Mouse (Mus musculus) megakaryocyte, embryonic 14.5 days (primary cell): ENCODE results near the gene Gna15. TPM values are rescaled to one million over a fixed set of nuclear protein-coding genes. Genes with fewer than 3 reads are reported as not detected.

ENCODE experiments used
- H3K27me3 ChIP-seq: replicated peaks from 2 replicates; pipeline ENCODE3; 2012; ENCODE audit warnings: inconsistent platforms
- H3K36me3 ChIP-seq: replicated peaks from 2 replicates; pipeline ENCODE3; 2012; ENCODE audit warnings: low read length, inconsistent platforms, mixed read lengths
- H3K4me1 ChIP-seq: 2 replicates; pipeline ENCODE4 v1.6.1; 2012; ENCODE audit warnings: inconsistent platforms
- H3K4me3 ChIP-seq: replicated peaks from 2 replicates; pipeline ENCODE3; 2012; ENCODE audit warnings: moderate library complexity, mild to moderate bottlenecking, inconsistent platforms
- H3K9me3 ChIP-seq: 2 replicates; pipeline ENCODE4 v1.6.1; 2012; ENCODE audit warnings: inconsistent platforms
- FLI1 ChIP-seq: IDR thresholded peaks from 2 replicates; pipeline ENCODE4 v1.6.1; 2012; ENCODE audit warnings: low read length, inconsistent platforms, mixed read lengths
- GATA1 ChIP-seq: IDR thresholded peaks from 3 replicates; pipeline ENCODE4 v1.6.1; 2012; ENCODE audit warnings: mixed read lengths, low read length, inconsistent platforms, borderline replicate concordance
- polyA plus RNA-seq: library from polyadenylated mRNA; stranded (reverse); fragments of >175 nt; gene quantifications from 2 replicates; pipeline ENCODE4 v1.2.3, GENCODE M21; 2012; ENCODE audit warnings: low replicate concordance; ENCODE audit not compliant: insufficient read depth

Gna15 gene
- polyA plus RNA-seq, 1 experiment = 31.7 TPM

DNA sequence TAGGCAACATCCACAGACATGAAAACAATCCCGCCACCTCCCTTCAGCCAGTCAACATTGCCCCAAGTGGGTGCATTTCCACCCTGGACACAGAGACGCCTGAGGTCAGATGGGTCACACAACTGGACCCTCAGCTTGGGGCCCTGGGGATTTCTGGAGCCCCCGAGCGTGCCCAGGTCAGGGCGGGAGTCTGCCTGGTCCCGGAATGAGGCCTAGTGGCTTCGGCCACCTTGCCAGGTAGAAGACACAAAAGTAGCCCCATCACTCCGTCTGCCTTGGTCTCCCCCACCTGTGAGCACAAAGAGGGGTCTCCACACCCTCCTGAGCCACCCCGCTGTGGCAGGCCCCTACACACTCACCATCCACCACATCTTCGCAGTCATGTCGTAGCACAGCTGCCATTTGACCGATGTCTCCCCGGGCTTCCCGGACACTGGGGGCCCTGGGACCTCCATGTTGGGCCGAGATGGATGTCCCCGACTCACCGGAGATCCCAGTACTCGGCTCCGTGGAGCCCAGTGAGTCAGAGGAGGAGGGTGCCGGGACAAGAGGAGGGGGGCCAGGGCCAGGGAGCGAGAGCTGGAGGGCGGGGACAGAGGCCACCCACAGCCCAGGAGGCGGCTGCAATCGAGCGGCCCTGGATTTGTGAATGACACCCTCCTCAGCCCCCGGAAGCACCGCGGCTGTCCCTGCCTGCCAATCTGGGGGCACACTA is 68.7 kb downstream of the Gna15 start, which contains the start of gene Nfic:
Gene Nfic (minus strand): TSS at position 455 of the 715 bp plus-strand sequence.
- H3K36me3 ChIP-seq = no peaks in the 10 kb centered on the region
- H3K27me3 ChIP-seq = peaks cover 88% of the 10 kb centered on the region
- no peak within 1 kb of the TSS for H3K4me3 ChIP-seq
- H3K9me3 ChIP-seq = 0 out of 2 replicates have a peak, but pooled peaks cover 5% of the 10 kb centered on the region
- peaks cover 38% of the 10 kb centered on the region for H3K4me1 ChIP-seq
- TF ChIP-seq GATA1 (no peak), FLI1 (no peak)

DNA sequence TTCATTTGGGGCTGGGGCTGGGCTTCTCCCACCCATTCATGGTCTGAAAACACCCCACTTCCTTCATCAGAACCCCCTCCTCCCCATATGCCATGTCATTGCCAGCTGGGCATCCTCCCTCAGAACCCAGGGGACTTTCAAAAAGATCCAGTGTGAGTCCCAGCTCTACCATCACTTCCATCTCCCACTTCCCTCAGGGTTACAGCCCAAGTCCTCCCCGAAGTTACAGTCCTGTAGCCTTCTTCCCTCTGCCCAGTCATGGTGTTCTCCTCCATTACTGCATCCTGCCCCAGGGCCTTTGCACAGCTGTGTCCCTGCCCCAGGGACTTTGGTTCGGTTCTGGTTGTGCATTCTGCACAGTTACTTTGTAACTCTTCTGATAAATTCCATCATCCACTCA is 69.9 kb downstream of the Gna15 start:
- Histone ChIP-seq H3K36me3 (no peaks in the 10 kb centered on the region), H3K4me1 (peaks cover 37% of the 10 kb centered on the region), H3K27me3 (peaks cover 82% of the 10 kb centered on the region), H3K9me3 (0 out of 2 replicates have a peak, but pooled peaks cover 5% of the 10 kb centered on the region), H3K4me3 (no peak overlapping the region)
- no peak for TF ChIP-seq FLI1

DNA sequence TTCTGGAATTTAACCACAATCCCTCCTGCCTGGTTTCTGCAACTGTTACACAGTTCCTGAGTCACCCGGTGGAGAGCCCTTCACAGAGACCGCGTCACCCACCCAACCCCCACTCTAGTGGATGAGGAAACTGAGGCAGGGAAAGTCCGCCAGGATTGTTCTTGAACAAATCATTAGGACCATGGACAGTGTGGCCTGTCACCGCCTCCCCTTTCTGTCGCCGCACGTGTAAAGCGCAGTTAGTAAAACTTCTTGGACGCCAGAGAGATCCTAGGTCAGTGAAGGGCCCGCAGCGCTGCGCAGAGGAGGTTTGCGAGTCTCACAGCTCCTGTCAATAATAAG is 71.1 kb downstream of the Gna15 start:
- Histone ChIP-seq H3K4me3 (no peak overlapping the region), H3K9me3 (no peaks in the 10 kb centered on the region), H3K36me3 (no peaks in the 10 kb centered on the region), H3K27me3 (peaks cover 77% of the 10 kb centered on the region), H3K4me1 (peaks cover 37% of the 10 kb centered on the region)
- TF ChIP-seq GATA1 = no peak
- TF ChIP-seq FLI1 = no peak

Other genes with a start within 250 kb of the Gna15 start
- gene Tjp3, start 232.6 kb downstream of the Gna15 start, polyA plus RNA-seq = 4.6 and 5.5 TPM in 2 replicates
- 124 and 136 TPM in 2 replicates for gene Pip5k1c, start 231.3 kb downstream of the Gna15 start, polyA plus RNA-seq
- gene Cactin, start 203.1 kb downstream of the Gna15 start, polyA plus RNA-seq = 76.5 and 78.5 TPM in 2 replicates
- 87.5 and 153 TPM in 2 replicates for gene Tbxa2r, start 195.5 kb downstream of the Gna15 start, polyA plus RNA-seq
- gene Gipc3, start 181.0 kb downstream of the Gna15 start, polyA plus RNA-seq = 2.9 and 11.0 TPM in 2 replicates
- 302 and 601 TPM in 2 replicates for gene Hmg20b, start 173.7 kb downstream of the Gna15 start, polyA plus RNA-seq
- 20.2 and 44.1 TPM in 2 replicates for gene Mfsd12, start 166.7 kb downstream of the Gna15 start, polyA plus RNA-seq
- gene 4930404N11Rik, start 158.4 kb downstream of the Gna15 start, polyA plus RNA-seq = 30.6 and 109 TPM in 2 replicates
- gene Fzr1, start 145.7 kb downstream of the Gna15 start, polyA plus RNA-seq = 71.2 and 72.9 TPM in 2 replicates
- 80.4 and 114 TPM in 2 replicates for gene Dohh, start 139.8 kb downstream of the Gna15 start, polyA plus RNA-seq
- gene Gm48551, start 139.8 kb downstream of the Gna15 start, polyA plus RNA-seq = 0.89 TPM in 1 of 2 replicates, not detected in the other
- gene Gm48552, start 135.2 kb downstream of the Gna15 start, polyA plus RNA-seq = 8.4 TPM in 1 of 2 replicates, not detected in the other
- 4.4 TPM in 1 of 2 replicates, not detected in the other for gene Smim24, start 131.2 kb downstream of the Gna15 start, polyA plus RNA-seq
- 184 and 257 TPM in 2 replicates for gene Nfic, start 68.6 kb downstream of the Gna15 start, polyA plus RNA-seq
- gene Celf5, start 41.5 kb downstream of the Gna15 start, polyA plus RNA-seq = 1.3 and 3.3 TPM in 2 replicates
- gene Ncln, start 27.8 kb downstream of the Gna15 start, polyA plus RNA-seq = 145 and 508 TPM in 2 replicates
- gene S1pr4, start 24.1 kb downstream of the Gna15 start, polyA plus RNA-seq = 7.4 and 9.1 TPM in 2 replicates
- 7.3 and 10.2 TPM in 2 replicates for gene Gna11, start 21.0 kb upstream of the Gna15 start, polyA plus RNA-seq
- 2,412 and 5,687 TPM in 2 replicates for gene Aes, start 35.3 kb upstream of the Gna15 start, polyA plus RNA-seq
- 18.9 and 34.3 TPM in 2 replicates for gene Tle2, start 50.3 kb upstream of the Gna15 start, polyA plus RNA-seq
- 69.5 and 166 TPM in 2 replicates for gene Tle6, start 76.8 kb upstream of the Gna15 start, polyA plus RNA-seq
- not detected in 2 replicates for gene BC025920, start 82.0 kb upstream of the Gna15 start, polyA plus RNA-seq
- gene Sirt6, start 103.6 kb upstream of the Gna15 start, polyA plus RNA-seq = 121 and 174 TPM in 2 replicates
- gene Ankrd24, start 104.3 kb upstream of the Gna15 start, polyA plus RNA-seq = 13.7 and 17.3 TPM in 2 replicates
- 0.19 TPM in 1 of 2 replicates, not detected in the other for gene Gm10778, start 124.8 kb upstream of the Gna15 start, polyA plus RNA-seq
- not detected in 2 replicates for gene Zfp433, start 180.6 kb upstream of the Gna15 start, polyA plus RNA-seq
- not detected in 2 replicates for gene Gm3055, start 246.9 kb upstream of the Gna15 start, polyA plus RNA-seq